Mouse (Mus musculus) brown adipose tissue, adult 24 weeks (tissue): ENCODE measurements at regions not wholly inside any gene's neighbourhood (a gene's known extent, or its start where the extent isn't known, plus 50 kb on each side); places are given as distances from the start of the nearest gene placed in this dataset.
A peak's percentile ranks its signal among the peaks of the same experiment; 100 is the strongest.

Source experiments
- H3K27ac ChIP-seq: fragments of 200-500 bp; replicated peaks from 2 replicates; pipeline ENCODE4 v1.5.1; 2012; ENCODE audit warnings: low read depth, mild to moderate bottlenecking, low read length
- H3K4me1 ChIP-seq: fragments of 200-500 bp; 2 replicates; pipeline ENCODE4 v1.6.1; 2012; ENCODE audit warnings: low read length, mixed read lengths; ENCODE audit not compliant: control insufficient read depth, insufficient read depth, insufficient read length
- H3K4me3 ChIP-seq: fragments of 200-500 bp; 2 replicates; pipeline ENCODE4 v1.5.1; 2012; ENCODE audit warnings: low read depth, mild to moderate bottlenecking, low read length, moderate library complexity; ENCODE audit not compliant: insufficient read depth

- Histone ChIP-seq H3K4me1 (no peaks in the 10 kb centered on the region), H3K4me3 (no peak overlapping the region), H3K27ac (no peak overlapping the region)
Observed at GRCm38 (mm10) chr6:47354515-47354914, 98.7 kb upstream of the Cul1 start.

- H3K27ac ChIP-seq = no peak overlapping the region
- H3K4me3 ChIP-seq = no peak overlapping the region
- no peaks in the 10 kb centered on the region for H3K4me1 ChIP-seq
Observed at GRCm38 (mm10) chr6:47355500-47355899, 97.7 kb upstream of the Cul1 start.

- H3K4me1 ChIP-seq = no peaks in the 10 kb centered on the region
- no peak overlapping the region for H3K27ac ChIP-seq
- no peak overlapping the region for H3K4me3 ChIP-seq
Observed at GRCm38 (mm10) chr6:47356500-47356899, 96.7 kb upstream of the Cul1 start.

- no peak overlapping the region for H3K4me3 ChIP-seq
- H3K27ac ChIP-seq = no peak overlapping the region
- H3K4me1 ChIP-seq = no peaks in the 10 kb centered on the region
Observed at GRCm38 (mm10) chr6:47358686-47359085, 94.5 kb upstream of the Cul1 start.

- Histone ChIP-seq H3K27ac (no peak overlapping the region), H3K4me3 (no peak overlapping the region), H3K4me1 (peaks cover 2% of the 10 kb centered on the region; the same call in 1 of the 2 replicates)
Observed at GRCm38 (mm10) chr6:47364002-47364401, 89.2 kb upstream of the Cul1 start.

- peaks cover 2% of the 10 kb centered on the region; the same call in 1 of the 2 replicates for H3K4me1 ChIP-seq
- no peak overlapping the region for H3K4me3 ChIP-seq
- no peak overlapping the region for H3K27ac ChIP-seq
Observed at GRCm38 (mm10) chr6:47364556-47364955, 88.6 kb upstream of the Cul1 start.

GRCm38 (mm10) chr6:47365651-47366645 lies 87.2 kb upstream of the Cul1 start:
- Histone ChIP-seq H3K4me1 (peaks cover 2% of the 10 kb centered on the region; the same call in 1 of the 2 replicates), H3K27ac (peak overlapping the region; percentile 91), H3K4me3 (no peak overlapping the region)

GRCm38 (mm10) chr6:47367461-47367860 lies 85.7 kb upstream of the Cul1 start:
- Histone ChIP-seq H3K4me1 (peaks cover 2% of the 10 kb centered on the region; the same call in 1 of the 2 replicates), H3K4me3 (no peak overlapping the region), H3K27ac (no peak overlapping the region)

GRCm38 (mm10) chr6:47375705-47376104 lies 77.5 kb upstream of the Cul1 start:
- Histone ChIP-seq H3K4me3 (no peak overlapping the region), H3K4me1 (no peaks in the 10 kb centered on the region), H3K27ac (no peak overlapping the region)

- Histone ChIP-seq H3K4me1 (no peaks in the 10 kb centered on the region), H3K27ac (no peak overlapping the region), H3K4me3 (no peak overlapping the region)
Observed at GRCm38 (mm10) chr6:47381451-47381850, 71.7 kb upstream of the Cul1 start.

- no peak overlapping the region for H3K27ac ChIP-seq
- peaks cover 2% of the 10 kb centered on the region; the same call in 1 of the 2 replicates for H3K4me1 ChIP-seq
- no peak overlapping the region for H3K4me3 ChIP-seq
Observed at GRCm38 (mm10) chr6:47386550-47386949, 66.6 kb upstream of the Cul1 start.

GRCm38 (mm10) chr6:47389908-47390307 lies 63.3 kb upstream of the Cul1 start:
- H3K4me1 ChIP-seq = peaks cover 2% of the 10 kb centered on the region; the same call in 1 of the 2 replicates
- H3K27ac ChIP-seq = no peak overlapping the region
- no peak overlapping the region for H3K4me3 ChIP-seq

GRCm38 (mm10) chr6:47390436-47391002 lies 62.7 kb upstream of the Cul1 start:
- no peak overlapping the region for H3K27ac ChIP-seq
- no peak overlapping the region for H3K4me3 ChIP-seq

GRCm38 (mm10) chr6:47391014-47391802 lies 62.0 kb upstream of the Cul1 start:
- H3K27ac ChIP-seq = no peak overlapping the region
- H3K4me3 ChIP-seq = no peak overlapping the region
- H3K4me1 ChIP-seq = peaks cover 2% of the 10 kb centered on the region; the same call in 1 of the 2 replicates

More at GRCm38 (mm10) chr6:47390436-47391002, 62.7 kb upstream of the Cul1 start:
- peaks cover 2% of the 10 kb centered on the region; the same call in 1 of the 2 replicates for H3K4me1 ChIP-seq
